Mouse (Mus musculus) CD4-positive helper T cell, adult 2 months (primary cell): Measurements from ENCODE around the gene Mrps18c.

Experiments
- DNase-seq: peaks from one replicate; pipeline ENCODE4 v3.0.0-alpha.2; 2012; ENCODE audit warnings: low read depth, missing footprints, low spot score

Gene Mrps18c

GRCm38 (mm10) chr5:100825975-100826374 is 27.5 kb downstream of the Mrps18c start:
- peak; percentile 42 for DNase-seq

- DNase-seq, result peak; percentile 31
Observed at GRCm38 (mm10) chr5:100826531-100826930, 28.1 kb downstream of the Mrps18c start.

- no peak for DNase-seq
Observed at GRCm38 (mm10) chr5:100828701-100829100, 30.3 kb downstream of the Mrps18c start.

- no peak for DNase-seq
Observed at GRCm38 (mm10) chr5:100832680-100833079, 34.3 kb downstream of the Mrps18c start.

GRCm38 (mm10) chr5:100833841-100834240 is 35.4 kb downstream of the Mrps18c start:
- no peak for DNase-seq

GRCm38 (mm10) chr5:100835862-100836538 is 37.6 kb downstream of the Mrps18c start:
- DNase-seq, result no peak

- no peak for DNase-seq
Observed at GRCm38 (mm10) chr5:100837907-100838306, 39.5 kb downstream of the Mrps18c start.

- DNase-seq, result no peak
Observed at GRCm38 (mm10) chr5:100844485-100844884, 46.1 kb downstream of the Mrps18c start.

GRCm38 (mm10) chr5:100845485-100845847 is 47.0 kb downstream of the Mrps18c start, which contains the start of gene Gpat3:
Gene Gpat3, plus strand, starts transcription at chr5:100845713.
- DNase-seq, result peak; percentile 14

GRCm38 (mm10) chr5:100845848-100846598 is 47.6 kb downstream of the Mrps18c start:
- peak; percentile 77 for DNase-seq

GRCm38 (mm10) chr5:100846599-100846920 is 48.1 kb downstream of the Mrps18c start:
- no peak for DNase-seq

- no peak for DNase-seq
Observed at GRCm38 (mm10) chr5:100847143-100847542, 48.7 kb downstream of the Mrps18c start.

GRCm38 (mm10) chr5:100853963-100854362 is 55.5 kb downstream of the Mrps18c start:
- DNase-seq, result no peak
